In the genomic region with DNA sequence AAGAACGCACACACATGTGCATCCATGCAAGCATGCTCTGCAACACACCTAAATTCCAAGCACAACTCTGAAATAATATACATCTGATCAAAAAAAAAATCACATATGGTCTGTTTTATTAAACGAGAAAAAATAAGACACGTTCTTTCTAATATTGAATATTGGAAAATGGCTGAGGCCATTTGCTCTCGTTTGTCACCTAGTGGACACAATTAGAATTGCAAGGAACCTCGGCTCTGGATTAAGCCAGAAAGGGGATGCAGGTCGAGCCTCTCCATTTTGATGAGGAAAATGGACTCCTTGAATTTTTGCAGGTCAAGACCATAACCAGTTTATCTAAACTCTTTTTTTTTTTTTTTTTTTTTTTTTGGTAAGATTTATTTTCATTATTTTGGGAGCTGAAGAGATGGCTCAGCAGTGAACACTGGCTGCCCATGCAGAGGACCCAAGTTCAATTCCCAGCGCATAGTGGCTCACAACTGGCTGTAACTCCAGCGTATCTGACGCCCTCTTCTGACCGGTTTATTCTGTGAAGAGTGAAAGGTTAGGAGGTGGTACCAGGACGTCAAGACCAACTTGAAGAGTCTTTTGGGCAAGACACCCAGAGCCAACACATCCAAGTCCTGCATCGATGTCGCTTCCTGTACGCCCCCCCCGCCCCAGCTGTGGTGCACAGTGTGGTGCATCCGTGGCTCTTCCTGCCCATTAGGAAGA, we compare ENCODE assay signal across 9 mouse cellular contexts. TPM values are rescaled to one million over a fixed set of nuclear protein-coding genes. Genes with fewer than 3 reads are reported as not detected.
DNase-seq lines count a peak whose midpoint lies in the region; ATAC-seq and TF ChIP-seq lines count a peak whose summit lies in the region.
"Had no signal": no experiment of that assay in that cellular context is flagged by ENCODE, and none has a peak within 500 bp of the region (broad histone marks: within the 10 kb centered on the region; RNA-seq: fewer than 3 reads in every experiment).

No protein-coding gene starts in this region.

- no peaks in the 10 kb centered on the region for H3K27me3 ChIP-seq in kidney, embryonic 16.5 days (ENCODE audit: insufficient read depth, low read length)
- no peaks in the 10 kb centered on the region for H3K27me3 ChIP-seq in Patski
- H3K27me3 ChIP-seq: neural tube, embryonic 13.5 days had no signal

- no peak overlapping the region for H3K9ac ChIP-seq in kidney, embryonic 16.5 days (replicated peaks; ENCODE audit: low read length)
- H3K9ac ChIP-seq: neural tube, embryonic 13.5 days had no signal

- CTCF ChIA-PET in Patski (lab: Charles Lee): interaction anchor here (0.8 to 1.6 kb wide), 3 partner anchors 8 to 20 kb away, joined by 3 to 8 read pairs (median 6); no protein-coding TSS in a partner anchor

- in situ Hi-C loops in Patski (cut with MboI; ENCODE audit: low pct_unique_long_range_greater_than_20kb): no loop called here

- H3K4me3 ChIP-seq in kidney, embryonic 16.5 days (ENCODE audit: low read length): no peak overlapping the region
- H3K4me3 ChIP-seq: erythroblast, embryonic 14.5 days; neural tube, embryonic 13.5 days had no signal

- H3K27ac ChIP-seq in kidney, embryonic 16.5 days (ENCODE audit: low read length): no peak overlapping the region
- H3K27ac ChIP-seq: neural tube, embryonic 13.5 days had no signal

- POLR2A ChIA-PET in Patski (lab: Charles Lee): interaction anchor here (0.6 kb wide), 1 partner anchor 105 kb away, joined by 5 read pairs; no protein-coding TSS in a partner anchor

- H3K4me1 ChIP-seq in kidney, embryonic 16.5 days (ENCODE audit: insufficient read depth, low read length): peaks cover 6% of the 10 kb centered on the region; the same call in 1 of the 2 replicates

- H3K4me2 ChIP-seq in kidney, embryonic 16.5 days (replicated peaks; ENCODE audit: low read depth, low read length): no peak overlapping the region
- H3K4me2 ChIP-seq: neural tube, embryonic 13.5 days had no signal

- ATAC-seq in kidney, embryonic 16.5 days (ENCODE audit: low FRiP score, low TSS enrichment): no peak
- ATAC-seq in Patski: no peak
- ATAC-seq in erythroblast, adult 5-6 weeks (replicated peaks; ENCODE audit: low FRiP score, poor library complexity, severe bottlenecking): peak; percentile 64

- TF ChIP-seq CTCF in Patski (IDR thresholded peaks at IDR 0.05): peak; percentile 71

- H3K36me3 ChIP-seq in kidney, embryonic 16.5 days (ENCODE audit: insufficient read depth, low read length): no peaks in the 10 kb centered on the region
- H3K36me3 ChIP-seq: neural tube, embryonic 13.5 days had no signal

- WGBS in kidney, embryonic 16.5 days: 59% methylated on average over 16 of the region's 16 CpGs

- DNase-seq in kidney, adult 9 months: peak; percentile 61
- DNase-seq in CD8-positive naive resting alpha-beta T cell, adult 2 months (ENCODE audit: low read depth in 2 of 2, low spot score in 2 of 2): peak; percentile 32 to 41
- DNase-seq in Patski (ENCODE audit: low read depth, low spot score): no peak
- DNase-seq in retina, embryonic 14.5 days (ENCODE audit: low spot score): peak; percentile 79
- DNase-seq in testis, postnatal 10 days (ENCODE audit: low spot score): no peak

- H3K9me3 ChIP-seq in kidney, embryonic 16.5 days (ENCODE audit: low read length): no peaks in the 10 kb centered on the region
- H3K9me3 ChIP-seq: neural tube, embryonic 13.5 days had no signal

RNA-seq across cellular contexts. Expression of a gene that starts 4.9 kb away (rescaled TPM):
- 46.5 and 47.5 TPM in 2 replicates for polyA plus RNA-seq in kidney, embryonic 16.5 days (2015; fragmentation: Nextera tagmentation; extraction: Ambion mirVana)
- 36.3 TPM for polyA plus RNA-seq in Patski (2021)
- 7.9 and 10.4 TPM in 2 replicates for total RNA-seq in erythroblast, adult 5-6 weeks (2015; ENCODE audit: low replicate concordance)
- 14.2 and 16.6 TPM in 2 replicates for total RNA-seq in erythroblast, adult 5-6 weeks (2017; ENCODE audit: low replicate concordance)

RNA-seq across cellular contexts. Expression of a gene that starts 7.4 kb away (rescaled TPM):
- 60.6 and 67.1 TPM in 2 replicates for polyA plus RNA-seq in kidney, embryonic 16.5 days (2015; fragmentation: Nextera tagmentation; extraction: Ambion mirVana)
- polyA plus RNA-seq in Patski (2021): 37.5 TPM
- total RNA-seq in erythroblast, adult 5-6 weeks (2015; ENCODE audit: low replicate concordance): 19.4 and 30.3 TPM in 2 replicates
- 19.3 and 26.5 TPM in 2 replicates for total RNA-seq in erythroblast, adult 5-6 weeks (2017; ENCODE audit: low replicate concordance)

RNA-seq across cellular contexts. Expression of a gene that starts 58.9 kb away (rescaled TPM):
- 11.5 and 14.0 TPM in 2 replicates for polyA plus RNA-seq in kidney, embryonic 16.5 days (2015; fragmentation: Nextera tagmentation; extraction: Ambion mirVana)
- 2.8 TPM for polyA plus RNA-seq in Patski (2021)
- total RNA-seq in erythroblast, adult 5-6 weeks (2015; ENCODE audit: low replicate concordance): not detected in 2 replicates
- 0.42 and 1.4 TPM in 2 replicates for total RNA-seq in erythroblast, adult 5-6 weeks (2017; ENCODE audit: low replicate concordance)

RNA-seq across cellular contexts. Expression of a gene that starts 59.5 kb away (rescaled TPM):
- 203 and 208 TPM in 2 replicates for polyA plus RNA-seq in kidney, embryonic 16.5 days (2015; fragmentation: Nextera tagmentation; extraction: Ambion mirVana)
- polyA plus RNA-seq in Patski (2021): 219 TPM
- 37.8 and 44.6 TPM in 2 replicates for total RNA-seq in erythroblast, adult 5-6 weeks (2015; ENCODE audit: low replicate concordance)
- 76.1 and 121 TPM in 2 replicates for total RNA-seq in erythroblast, adult 5-6 weeks (2017; ENCODE audit: low replicate concordance)

Comparison
In these comparisons a context has a peak if more than half of its experiments do, and no peak if none do; other contexts are left out.
1. DNase-seq: peak in kidney, adult 9 months (single experiment), CD8-positive naive resting alpha-beta T cell, adult 2 months (2 of 2) and retina, embryonic 14.5 days (single experiment); none in Patski (single experiment) and testis, postnatal 10 days (single experiment).